Mouse (Mus musculus) embryo, embryonic 10.5 days (tissue): ENCODE measurements at regions not wholly inside any gene's neighbourhood (a gene's known extent, or its start where the extent isn't known, plus 50 kb on each side); places are given as distances from the start of the nearest gene placed in this dataset.

ENCODE experiments used
- DNase-seq: peaks from one replicate; pipeline ENCODE4 v3.0.0-alpha.2; 2015; ENCODE audit warnings: low spot score

GRCm38 (mm10) chr12:16477572-16477971, 133.2 kb downstream of the Lpin1 start:
- DNase-seq: no peak

GRCm38 (mm10) chr12:16474361-16475080, 136.2 kb downstream of the Lpin1 start:
- DNase-seq: no peak

GRCm38 (mm10) chr12:16457419-16457818, 153.3 kb downstream of the Lpin1 start:
- DNase-seq: no peak

GRCm38 (mm10) chr12:16450771-16451435, 159.9 kb downstream of the Lpin1 start:
- DNase-seq: no peak

GRCm38 (mm10) chr12:16438717-16439116, 172.0 kb downstream of the Lpin1 start:
- DNase-seq: no peak

GRCm38 (mm10) chr12:16436961-16437360, 173.8 kb downstream of the Lpin1 start:
- no peak for DNase-seq

GRCm38 (mm10) chr12:16436255-16436654, 174.5 kb downstream of the Lpin1 start:
- DNase-seq: no peak

- DNase-seq: no peak
Measured at GRCm38 (mm10) chr12:16434739-16435138, 176.0 kb downstream of the Lpin1 start.

GRCm38 (mm10) chr12:16434225-16434624, 176.5 kb downstream of the Lpin1 start:
- DNase-seq: no peak

- no peak for DNase-seq
Measured at GRCm38 (mm10) chr12:16425980-16426379, 184.8 kb downstream of the Lpin1 start.

- no peak for DNase-seq
Measured at GRCm38 (mm10) chr12:16424526-16424925, 186.2 kb downstream of the Lpin1 start.

- no peak for DNase-seq
Measured at GRCm38 (mm10) chr12:16395720-16396119, 215.0 kb downstream of the Lpin1 start.

GRCm38 (mm10) chr12:16392851-16393250, 217.9 kb downstream of the Lpin1 start:
- DNase-seq: no peak

- no peak for DNase-seq
Measured at GRCm38 (mm10) chr12:16391630-16392269, 219.0 kb downstream of the Lpin1 start.

- no peak for DNase-seq
Measured at GRCm38 (mm10) chr12:16391163-16391562, 219.6 kb downstream of the Lpin1 start.

GRCm38 (mm10) chr12:16387035-16387434, 223.7 kb downstream of the Lpin1 start:
- DNase-seq: no peak

- no peak for DNase-seq
Measured at GRCm38 (mm10) chr12:16384396-16384795, 226.4 kb downstream of the Lpin1 start.

- no peak for DNase-seq
Measured at GRCm38 (mm10) chr12:16383499-16383935, 227.2 kb downstream of the Lpin1 start.

- no peak for DNase-seq
Measured at GRCm38 (mm10) chr12:16382417-16382988, 228.3 kb downstream of the Lpin1 start.

GRCm38 (mm10) chr12:16381026-16381425, 229.7 kb downstream of the Lpin1 start:
- DNase-seq: no peak

- no peak for DNase-seq
Measured at GRCm38 (mm10) chr12:16380346-16380745, 230.4 kb downstream of the Lpin1 start.

GRCm38 (mm10) chr12:16379415-16379814, 231.4 kb downstream of the Lpin1 start:
- no peak for DNase-seq

- DNase-seq: no peak
Measured at GRCm38 (mm10) chr12:16378501-16378900, 232.3 kb downstream of the Lpin1 start.
